Mouse (Mus musculus) forebrain, embryonic 10.5 days (tissue): ENCODE results near the gene Cd151. TPM values are rescaled to one million over a fixed set of nuclear protein-coding genes. Genes with fewer than 3 reads are reported as not detected.

ENCODE experiments used
- DNase-seq: peaks from one replicate; pipeline ENCODE4 v3.0.0-alpha.2; 2017; ENCODE audit warnings: low spot score; ENCODE audit errors: extremely low spot score
- H3K27ac ChIP-seq: fragments of 300-500 bp; sonication (generic); 2 replicates; pipeline ENCODE4 v1.5.1; 2016; ENCODE audit warnings: mild to moderate bottlenecking
- H3K27me3 ChIP-seq: fragments of 300-500 bp; sonication (generic); 2 replicates; pipeline ENCODE4 v1.6.1; 2016; ENCODE audit warnings: mild to moderate bottlenecking; ENCODE audit not compliant: poor library complexity, severe bottlenecking
- H3K36me3 ChIP-seq: fragments of 300-500 bp; sonication (generic); replicated peaks from 2 replicates; pipeline ENCODE4 v1.6.1; 2016; ENCODE audit warnings: mild to moderate bottlenecking, moderate library complexity
- H3K4me1 ChIP-seq: fragments of 300-500 bp; sonication (generic); 2 replicates; pipeline ENCODE4 v1.6.1; 2016
- H3K4me3 ChIP-seq: fragments of 300-500 bp; sonication (generic); 2 replicates; pipeline ENCODE4 v1.5.1; 2016; ENCODE audit warnings: mild to moderate bottlenecking, moderate library complexity
- H3K9me3 ChIP-seq: fragments of 300-500 bp; sonication (generic); 2 replicates; pipeline ENCODE4 v1.6.1; 2016; ENCODE audit warnings: mild to moderate bottlenecking, moderate library complexity
- WGBS: fragments of 180-500 bp; shearing (Covaris S2); methylation state at CpG from one replicate; pipeline ENCODE4 v1.1.7; 2016; 5-methylcytosine and 5-hydroxymethylcytosine counted together
- polyA plus RNA-seq: library from polyadenylated mRNA; unstranded; fragments of >200 nt; fragmentation: Nextera tagmentation; extraction: Ambion mirVana; gene quantifications from 2 replicates; pipeline ENCODE4 v1.2.1, GENCODE M21; 2016

The Cd151 gene
- polyA plus RNA-seq = 15.2 and 17.7 TPM in 2 replicates

GRCm38 (mm10) chr7:141467230-141468030 lies at the start of gene Cd151:
Gene Cd151 (plus strand): TSS chr7:141467392.
- H3K27ac ChIP-seq = peak within 1 kb of the TSS; percentile 91
- H3K27me3 ChIP-seq = peaks cover 48% of the 10 kb centered on the region
- no peaks in the 10 kb centered on the region for H3K9me3 ChIP-seq
- DNase-seq = peak; percentile 81
- H3K36me3 ChIP-seq = peaks cover 36% of the 10 kb centered on the region
- H3K4me1 ChIP-seq = peaks cover 76% of the 10 kb centered on the region
- H3K4me3 ChIP-seq = peak within 1 kb of the TSS; percentile 77
- WGBS = under 1% methylated on average over 52 of the region's 52 CpGs

- Histone ChIP-seq H3K4me3 (no peak overlapping the region), H3K4me1 (peaks cover 14% of the 10 kb centered on the region), H3K27ac (no peak overlapping the region), H3K9me3 (no peaks in the 10 kb centered on the region), H3K27me3 (no peaks in the 10 kb centered on the region), H3K36me3 (no peaks in the 10 kb centered on the region)
- no peak for DNase-seq
- 70% methylated on average over 8 of the region's 8 CpGs for WGBS
Observed at GRCm38 (mm10) chr7:141417731-141418681, 49.2 kb upstream of the Cd151 start.

- Histone ChIP-seq H3K36me3 (no peaks in the 10 kb centered on the region), H3K27me3 (no peaks in the 10 kb centered on the region), H3K4me3 (no peak overlapping the region), H3K27ac (no peak overlapping the region), H3K9me3 (no peaks in the 10 kb centered on the region), H3K4me1 (peaks cover 8% of the 10 kb centered on the region)
- WGBS = 85% methylated on average over 7 of the region's 7 CpGs
- DNase-seq = no peak
Observed at GRCm38 (mm10) chr7:141418970-141419369, 48.2 kb upstream of the Cd151 start.

GRCm38 (mm10) chr7:141420030-141420702 lies 47.0 kb upstream of the Cd151 start:
- no peak for DNase-seq
- Histone ChIP-seq H3K27ac (no peak overlapping the region), H3K36me3 (no peaks in the 10 kb centered on the region), H3K9me3 (no peaks in the 10 kb centered on the region), H3K27me3 (no peaks in the 10 kb centered on the region), H3K4me3 (no peak overlapping the region), H3K4me1 (no peaks in the 10 kb centered on the region)
- 86% methylated on average over 9 of the region's 9 CpGs for WGBS

- peaks cover 7% of the 10 kb centered on the region for H3K4me1 ChIP-seq
- WGBS = 87% methylated on average over 4 of the region's 4 CpGs
Observed at GRCm38 (mm10) chr7:141423811-141424210, 43.4 kb upstream of the Cd151 start.

GRCm38 (mm10) chr7:141426948-141427730 lies 40.1 kb upstream of the Cd151 start:
- 89% methylated on average over 12 of the region's 12 CpGs for WGBS
- H3K36me3 ChIP-seq = peaks cover 19% of the 10 kb centered on the region
- peaks cover 8% of the 10 kb centered on the region for H3K27me3 ChIP-seq
- no peak for DNase-seq
- H3K27ac ChIP-seq = no peak overlapping the region
- peaks cover 30% of the 10 kb centered on the region for H3K4me1 ChIP-seq
- H3K9me3 ChIP-seq = no peaks in the 10 kb centered on the region
- no peak overlapping the region for H3K4me3 ChIP-seq

More at GRCm38 (mm10) chr7:141423811-141424210, 43.4 kb upstream of the Cd151 start:
- no peak for DNase-seq
- Histone ChIP-seq H3K36me3 (no peaks in the 10 kb centered on the region), H3K27me3 (peaks cover 8% of the 10 kb centered on the region), H3K9me3 (no peaks in the 10 kb centered on the region), H3K4me3 (no peak overlapping the region), H3K27ac (no peak overlapping the region)

- WGBS = 52% methylated on average over 5 of the region's 5 CpGs
- Histone ChIP-seq H3K27ac (peak overlapping the region; percentile 68), H3K9me3 (no peaks in the 10 kb centered on the region)
Observed at GRCm38 (mm10) chr7:141428701-141429100, 38.5 kb upstream of the Cd151 start.

GRCm38 (mm10) chr7:141429310-141429709 lies 37.9 kb upstream of the Cd151 start, which contains the start of gene Cend1:
Gene Cend1 (minus strand): TSS chr7:141429491.
- H3K4me1 ChIP-seq = peaks cover 47% of the 10 kb centered on the region
- peak within 1 kb of the TSS; percentile 55 for H3K4me3 ChIP-seq
- peaks cover 39% of the 10 kb centered on the region for H3K36me3 ChIP-seq
- peak; percentile 70 for DNase-seq
- peaks cover 8% of the 10 kb centered on the region for H3K27me3 ChIP-seq
- no peaks in the 10 kb centered on the region for H3K9me3 ChIP-seq
- 4% methylated on average over 19 of the region's 19 CpGs for WGBS
- peak within 1 kb of the TSS; percentile 68 for H3K27ac ChIP-seq

More at GRCm38 (mm10) chr7:141428701-141429100, 38.5 kb upstream of the Cd151 start:
- Histone ChIP-seq H3K4me3 (peak overlapping the region; percentile 55), H3K27me3 (peaks cover 8% of the 10 kb centered on the region), H3K36me3 (peaks cover 35% of the 10 kb centered on the region), H3K4me1 (peaks cover 41% of the 10 kb centered on the region)
- DNase-seq = no peak

- WGBS = 73% methylated on average over 9 of the region's 9 CpGs
- H3K36me3 ChIP-seq = peaks cover 39% of the 10 kb centered on the region
- H3K9me3 ChIP-seq = no peaks in the 10 kb centered on the region
- H3K27ac ChIP-seq = no peak overlapping the region
- H3K27me3 ChIP-seq = peaks cover 8% of the 10 kb centered on the region
- H3K4me3 ChIP-seq = peak overlapping the region; percentile 55; the same call in 1 of the 2 replicates
- H3K4me1 ChIP-seq = peaks cover 54% of the 10 kb centered on the region
- no peak for DNase-seq
Observed at GRCm38 (mm10) chr7:141429840-141430584, 37.2 kb upstream of the Cd151 start.

GRCm38 (mm10) chr7:141430585-141431240 lies 36.5 kb upstream of the Cd151 start:
- 97% methylated on average over 9 of the region's 9 CpGs for WGBS
- Histone ChIP-seq H3K27me3 (peaks cover 8% of the 10 kb centered on the region), H3K4me3 (no peak overlapping the region; the same call in 1 of the 2 replicates), H3K27ac (no peak overlapping the region), H3K9me3 (no peaks in the 10 kb centered on the region), H3K4me1 (peaks cover 61% of the 10 kb centered on the region), H3K36me3 (peaks cover 39% of the 10 kb centered on the region)
- no peak for DNase-seq
